10 mouse cellular contexts compared by ENCODE assay signal in genomic region chr10:6848162-6848754, GRCm38 (mm10).
A peak's percentile ranks its signal among the peaks of the same experiment; 100 is the strongest.
DNase-seq lines count a peak whose midpoint lies in the region; ATAC-seq lines count a peak whose summit lies in the region.
"Had no signal": no experiment of that assay in that cellular context is flagged by ENCODE, and none has a peak within 500 bp of the region (broad histone marks: within the 10 kb centered on the region; RNA-seq: fewer than 3 reads in every experiment).

No protein-coding gene starts in this region.

- H3K27me3 ChIP-seq in hindbrain, embryonic 15.5 days: no peaks in the 10 kb centered on the region
- no peaks in the 10 kb centered on the region for H3K27me3 ChIP-seq in hindbrain, embryonic 14.5 days (ENCODE audit: control insufficient read depth, insufficient read depth, low read length)
- no peaks in the 10 kb centered on the region for H3K27me3 ChIP-seq in midbrain, embryonic 10.5 days (ENCODE audit: low read depth, poor library complexity, severe bottlenecking)
- H3K27me3 ChIP-seq in midbrain, embryonic 15.5 days (replicated peaks): no peaks in the 10 kb centered on the region

- 0 out of 2 replicates have a peak, but pooled peaks cover 3% of the 10 kb centered on the region for H3K4me1 ChIP-seq in hindbrain, embryonic 15.5 days (replicated peaks)
- H3K4me1 ChIP-seq in hindbrain, embryonic 14.5 days (replicated peaks; ENCODE audit: control insufficient read depth, insufficient read depth, low read length): no peaks in the 10 kb centered on the region
- H3K4me1 ChIP-seq in midbrain, embryonic 10.5 days: peaks cover 11% of the 10 kb centered on the region
- 0 out of 2 replicates have a peak, but pooled peaks cover 3% of the 10 kb centered on the region for H3K4me1 ChIP-seq in midbrain, embryonic 15.5 days

- H3K9me3 ChIP-seq in hindbrain, embryonic 15.5 days: no peaks in the 10 kb centered on the region
- H3K9me3 ChIP-seq in hindbrain, embryonic 14.5 days (ENCODE audit: control insufficient read depth, low read length): no peaks in the 10 kb centered on the region
- no peaks in the 10 kb centered on the region for H3K9me3 ChIP-seq in midbrain, embryonic 10.5 days (replicated peaks)
- H3K9me3 ChIP-seq in midbrain, embryonic 15.5 days: no peaks in the 10 kb centered on the region

- 57% methylated on average over 7 of the region's 7 CpGs for WGBS in hindbrain, embryonic 15.5 days
- WGBS in hindbrain, embryonic 14.5 days: 66% methylated on average over 7 of the region's 7 CpGs
- WGBS in midbrain, embryonic 10.5 days: 55% methylated on average over 7 of the region's 7 CpGs
- WGBS in midbrain, embryonic 15.5 days: 41% methylated on average over 7 of the region's 7 CpGs

- DNase-seq in hindbrain, embryonic 14.5 days (ENCODE audit: low spot score): no peak
- DNase-seq in midbrain, embryonic 10.5 days (ENCODE audit: low spot score): peak; percentile 16
- DNase-seq in embryo, embryonic 10 days (ENCODE audit: low spot score): peak; percentile 11
- DNase-seq in mesoderm, embryonic 11.5 days (ENCODE audit: low read depth, low spot score): peak; percentile 35
- no peak for DNase-seq in adrenal gland, postnatal 14 days
- DNase-seq: gastrocnemius, postnatal 25 days; lung, adult 18-20 months had no signal

- H3K4me2 ChIP-seq in hindbrain, embryonic 15.5 days: no peak overlapping the region
- H3K4me2 ChIP-seq in hindbrain, embryonic 14.5 days (replicated peaks): no peak overlapping the region
- H3K4me2 ChIP-seq in midbrain, embryonic 15.5 days: no peak overlapping the region

- no peak overlapping the region for H3K27ac ChIP-seq in hindbrain, embryonic 15.5 days (replicated peaks)
- H3K27ac ChIP-seq in hindbrain, embryonic 14.5 days: no peak overlapping the region
- no peak overlapping the region for H3K27ac ChIP-seq in midbrain, embryonic 10.5 days (replicated peaks)
- H3K27ac ChIP-seq in midbrain, embryonic 15.5 days: no peak overlapping the region
- H3K27ac ChIP-seq: layer of hippocampus, adult 2 months had no signal

- no peak overlapping the region for H3K4me3 ChIP-seq in hindbrain, embryonic 15.5 days
- no peak overlapping the region for H3K4me3 ChIP-seq in hindbrain, embryonic 14.5 days (replicated peaks; ENCODE audit: low read length)
- no peak overlapping the region for H3K4me3 ChIP-seq in midbrain, embryonic 10.5 days
- no peak overlapping the region for H3K4me3 ChIP-seq in midbrain, embryonic 15.5 days
- H3K4me3 ChIP-seq: layer of hippocampus, adult 2 months had no signal

- no peaks in the 10 kb centered on the region for H3K36me3 ChIP-seq in hindbrain, embryonic 15.5 days
- H3K36me3 ChIP-seq in hindbrain, embryonic 14.5 days (replicated peaks; ENCODE audit: control insufficient read depth, insufficient read depth): no peaks in the 10 kb centered on the region
- no peaks in the 10 kb centered on the region for H3K36me3 ChIP-seq in midbrain, embryonic 10.5 days
- no peaks in the 10 kb centered on the region for H3K36me3 ChIP-seq in midbrain, embryonic 15.5 days (replicated peaks)

- 0 out of 2 replicates have a peak, but pooled peaks have one; percentile 45 for ATAC-seq in hindbrain, embryonic 15.5 days (ENCODE audit: low FRiP score, low read depth)
- ATAC-seq in hindbrain, embryonic 14.5 days (ENCODE audit: low FRiP score): no peak
- ATAC-seq in midbrain, embryonic 15.5 days (replicated peaks): no peak

- no peak overlapping the region for H3K9ac ChIP-seq in hindbrain, embryonic 15.5 days
- H3K9ac ChIP-seq in hindbrain, embryonic 14.5 days: no peak overlapping the region
- H3K9ac ChIP-seq in midbrain, embryonic 15.5 days: no peak overlapping the region

Comparison
In these comparisons a context has a peak if more than half of its experiments do, and no peak if none do; other contexts are left out.
1. DNase-seq: peak in midbrain, embryonic 10.5 days (single experiment), embryo, embryonic 10 days (single experiment) and mesoderm, embryonic 11.5 days (single experiment); none in hindbrain, embryonic 14.5 days (single experiment) and adrenal gland, postnatal 14 days (single experiment).